Mouse (Mus musculus): ENCODE measurements around the gene Ckm.

- TF ChIP-seq CTCF (IDR thresholded peaks at IDR 0.05; ENCODE audit: low read depth), result no peak
- TF ChIP-seq EP300 (IDR thresholded peaks at IDR 0.05; ENCODE audit: low read depth), result no peak
Observed at GRCm38 (mm10) chr7:19427999-19428650, 23.5 kb downstream of the Ckm start.

Data from liver, embryonic 14.5 days (tissue).